In genomic region chr1:137378072-137378985, GRCm38 (mm10) we compare ENCODE assay signal across 13 mouse cellular contexts.
DNase-seq lines count a peak whose midpoint lies in the region; ATAC-seq and TF ChIP-seq lines count a peak whose summit lies in the region.
"Had no signal": no experiment of that assay in that cellular context is flagged by ENCODE, and none has a peak within 500 bp of the region (broad histone marks: within the 10 kb centered on the region; RNA-seq: fewer than 3 reads in every experiment).

No protein-coding gene starts in this region.

- in situ Hi-C loops in CH12.LX (cut with MboI; ENCODE audit: low pct_ligation_motif_present, low pct_unique_long_range_greater_than_20kb, low sequenced_read_pairs), result no loop called here

- no peaks in the 10 kb centered on the region for H3K36me3 ChIP-seq in CH12.LX (replicated peaks in 1 of 2; ENCODE audit: control insufficient read depth in 1 of 2, insufficient read depth in 1 of 2, low read length in 1 of 2)
- no peaks in the 10 kb centered on the region for H3K36me3 ChIP-seq in hindbrain, embryonic 10.5 days
- no peaks in the 10 kb centered on the region for H3K36me3 ChIP-seq in midbrain, embryonic 14.5 days (ENCODE audit: control insufficient read depth, insufficient read depth, low read length)
- H3K36me3 ChIP-seq in limb, embryonic 10.5 days, result no peaks in the 10 kb centered on the region
- H3K36me3 ChIP-seq: heart, embryonic 10.5 days; liver, embryonic 13.5 days had no signal

- no peaks in the 10 kb centered on the region for H3K79me2 ChIP-seq in CH12.LX (replicated peaks; ENCODE audit: control insufficient read depth, extremely low read depth, insufficient read depth, poor library complexity, severe bottlenecking)

- dilution Hi-C loops in CH12.LX (cut with MboI; ENCODE audit: extremely low pct_ligation_motif_present, extremely low pct_unique_long_range_greater_than_20kb, low sequenced_read_pairs), result no loop called here

- H3K4me1 ChIP-seq in CH12.LX (ENCODE audit: control insufficient read depth in 1 of 2, insufficient read depth in 2 of 2), result no peaks in the 10 kb centered on the region
- H3K4me1 ChIP-seq in hindbrain, embryonic 10.5 days (replicated peaks), result peaks cover 45% of the 10 kb centered on the region
- H3K4me1 ChIP-seq in midbrain, embryonic 14.5 days (ENCODE audit: control insufficient read depth, insufficient read depth, low read length), result peaks cover 13% of the 10 kb centered on the region
- H3K4me1 ChIP-seq in limb, embryonic 10.5 days, result peaks cover 36% of the 10 kb centered on the region
- H3K4me1 ChIP-seq: liver, embryonic 13.5 days had no signal

- no peaks in the 10 kb centered on the region for H3K27me3 ChIP-seq in CH12.LX (replicated peaks)
- H3K27me3 ChIP-seq in hindbrain, embryonic 10.5 days (ENCODE audit: insufficient read depth, poor library complexity, severe bottlenecking), result no peaks in the 10 kb centered on the region
- H3K27me3 ChIP-seq in midbrain, embryonic 14.5 days (ENCODE audit: control insufficient read depth, insufficient read depth, low read length), result no peaks in the 10 kb centered on the region
- H3K27me3 ChIP-seq in limb, embryonic 10.5 days (ENCODE audit: low read depth, poor library complexity, severe bottlenecking), result no peaks in the 10 kb centered on the region
- H3K27me3 ChIP-seq: liver, embryonic 13.5 days; Patski had no signal

- DNase-seq in CH12.LX (ENCODE audit: extremely low read depth) (peak; percentile 6), MN1 (ENCODE audit: low spot score) (no peak)
- peak; percentile 82 for DNase-seq in embryo, embryonic 10.5 days (ENCODE audit: low spot score)
- DNase-seq in hindbrain, embryonic 10.5 days (ENCODE audit: low spot score), result peak; percentile 20
- peak; percentile 83 for DNase-seq in midbrain, embryonic 14.5 days
- DNase-seq in limb, embryonic 10.5 days (ENCODE audit: low spot score), result no peak
- DNase-seq in gastrocnemius, adult 8-10 months (ENCODE audit: low spot score in 2 of 2), result no peak
- no peak for DNase-seq in gastrocnemius, postnatal 36 days
- DNase-seq: B cell, adult 2 months; kidney, postnatal 36 days; liver, embryonic 13.5 days had no signal

- intact Hi-C loops in gastrocnemius, postnatal 36 days (cut with DNase I), result no loop called here

- TF ChIP-seq POLR2A in CH12.LX (IDR thresholded peaks at IDR 0.05; ENCODE audit: low read depth, low read length), result no peak

- WGBS in hindbrain, embryonic 10.5 days, result 8% methylated on average over 6 of the region's 6 CpGs
- 4% methylated on average over 6 of the region's 6 CpGs for WGBS in midbrain, embryonic 14.5 days
- WGBS in limb, embryonic 10.5 days, result 23% methylated on average over 6 of the region's 6 CpGs

- peak; percentile 72; the same call in 1 of the 2 replicates for ATAC-seq in midbrain, embryonic 14.5 days (ENCODE audit: low FRiP score, low TSS enrichment)
- ATAC-seq: Patski had no signal

- H3K4me2 ChIP-seq in CH12.LX (ENCODE audit: insufficient read depth, low read depth, poor library complexity, severe bottlenecking), result no peak overlapping the region
- H3K4me2 ChIP-seq in midbrain, embryonic 14.5 days (ENCODE audit: low read length), result peak overlapping the region; percentile 37
- H3K4me2 ChIP-seq: liver, embryonic 13.5 days had no signal

- no peak for TF ChIP-seq EP300 in CH12.LX (IDR thresholded peaks at IDR 0.05; ENCODE audit: low read length)

- H3K27ac ChIP-seq in CH12.LX (ENCODE audit: insufficient read depth, low read depth), result no peak overlapping the region
- H3K27ac ChIP-seq in hindbrain, embryonic 10.5 days, result peak overlapping the region; percentile 84
- H3K27ac ChIP-seq in midbrain, embryonic 14.5 days (replicated peaks; ENCODE audit: low read depth, low read length), result peak overlapping the region; percentile 52
- H3K27ac ChIP-seq in limb, embryonic 10.5 days, result no peak overlapping the region
- H3K27ac ChIP-seq: heart, embryonic 10.5 days; liver, embryonic 13.5 days had no signal

- TF ChIP-seq RAD21 in CH12.LX (IDR thresholded peaks at IDR 0.05; ENCODE audit: low read depth, low read length), result no peak

- H3K9ac ChIP-seq in CH12.LX (ENCODE audit: insufficient read depth, low read depth), result no peak overlapping the region
- no peak overlapping the region; the same call in 1 of the 2 replicates for H3K9ac ChIP-seq in midbrain, embryonic 14.5 days (replicated peaks; ENCODE audit: low read length)
- H3K9ac ChIP-seq: liver, embryonic 13.5 days had no signal

- no peak overlapping the region for H3K4me3 ChIP-seq in CH12.LX (replicated peaks in 1 of 3; ENCODE audit: low read depth in 2 of 3, low read length in 2 of 3, poor library complexity in 1 of 3)
- H3K4me3 ChIP-seq in hindbrain, embryonic 10.5 days, result no peak overlapping the region; the same call in 1 of the 2 replicates
- no peak overlapping the region for H3K4me3 ChIP-seq in midbrain, embryonic 14.5 days (replicated peaks; ENCODE audit: low read depth, low read length)
- no peak overlapping the region for H3K4me3 ChIP-seq in limb, embryonic 10.5 days
- H3K4me3 ChIP-seq: heart, embryonic 10.5 days; liver, embryonic 13.5 days had no signal

- H3K9me3 ChIP-seq in CH12.LX (replicated peaks; ENCODE audit: low read length), result no peaks in the 10 kb centered on the region
- H3K9me3 ChIP-seq in hindbrain, embryonic 10.5 days, result no peaks in the 10 kb centered on the region
- no peaks in the 10 kb centered on the region for H3K9me3 ChIP-seq in midbrain, embryonic 14.5 days (ENCODE audit: control insufficient read depth, low read length)
- H3K9me3 ChIP-seq in limb, embryonic 10.5 days (replicated peaks), result no peaks in the 10 kb centered on the region
- H3K9me3 ChIP-seq: heart, embryonic 10.5 days; liver, embryonic 13.5 days had no signal

- no peak for TF ChIP-seq CTCF in CH12.LX (conservative IDR thresholded peaks at IDR 0.05 in 1 of 2, IDR thresholded peaks at IDR 0.05 in 1 of 2; ENCODE audit: low read depth in 2 of 2, low read length in 2 of 2)

TF ChIP-seq in CH12.LX, 34 proteins besides CTCF, POLR2A, EP300 and RAD21:
- TF ChIP-seq MAFK (IDR thresholded peaks at IDR 0.05; ENCODE audit: insufficient replicate concordance, low read length), result no peak
- no peak for TF ChIP-seq SMC3 (IDR thresholded peaks at IDR 0.05; ENCODE audit: low read depth, low read length)

Comparison
In these comparisons a context has a peak if more than half of its experiments do, and no peak if none do; other contexts are left out.
1. DNase-seq: peak in CH12.LX (single experiment), embryo, embryonic 10.5 days (single experiment), hindbrain, embryonic 10.5 days (single experiment) and midbrain, embryonic 14.5 days (single experiment); none in limb, embryonic 10.5 days (single experiment), MN1 (single experiment), gastrocnemius, adult 8-10 months (0 of 2) and gastrocnemius, postnatal 36 days (0 of 2).
2. H3K27ac ChIP-seq: peak in hindbrain, embryonic 10.5 days (single experiment) and midbrain, embryonic 14.5 days (single experiment); none in CH12.LX (single experiment) and limb, embryonic 10.5 days (single experiment).